Mouse (Mus musculus): Measurements from ENCODE around the gene Ctf2.
"Not testable (repeated sequence)": the region's sequence is repeated elsewhere in the genome, so short reads cannot be mapped to it uniquely, and the experiment has no call there.

Ctf2 gene

DNA sequence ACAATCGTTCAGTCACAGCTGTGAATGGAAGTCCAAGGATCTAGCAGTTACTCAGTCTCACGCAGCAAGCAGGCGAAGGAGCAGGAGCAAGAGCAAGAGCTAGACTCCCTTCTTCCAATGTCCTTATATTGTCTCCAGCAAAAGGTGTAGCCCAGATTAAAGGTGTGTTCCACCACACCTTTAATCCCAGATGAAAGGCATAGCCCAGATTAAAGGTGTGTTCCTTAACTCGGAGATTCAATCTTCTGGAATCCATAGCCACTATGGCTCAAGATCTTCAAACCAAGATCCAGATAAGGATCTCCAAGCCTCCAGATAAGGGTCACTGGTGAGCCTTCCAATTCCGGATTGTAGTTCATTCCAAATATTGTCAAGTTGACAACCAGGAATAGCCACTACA lies at the start of gene Ctf2:
Ctf2 (minus strand) TSS at position 101 of the 400 bp plus-strand sequence.
- DNase-seq (ENCODE audit: low read depth, low spot score) = not testable (repeated sequence)

DNA sequence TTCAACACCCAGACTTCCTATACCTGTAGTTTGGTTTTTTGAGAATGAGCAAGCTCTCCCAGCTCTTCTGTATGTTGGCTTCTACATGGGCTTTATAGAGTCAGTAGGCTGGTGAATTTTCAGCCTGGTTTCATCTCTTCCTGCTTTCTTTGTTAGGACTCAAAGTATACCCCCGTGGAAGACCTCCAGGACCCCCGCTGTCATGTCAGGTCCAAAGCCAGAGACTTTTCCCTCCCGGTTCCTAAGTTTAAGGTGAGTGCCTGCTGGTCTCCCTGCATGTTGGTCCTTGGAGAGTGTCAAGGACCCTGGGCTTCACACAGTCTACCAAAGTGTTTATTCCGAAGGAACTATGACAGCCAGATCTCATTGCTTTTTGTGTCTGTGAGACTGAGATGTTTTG lies 46.4 kb upstream of the Ctf2 start:
- no peak for DNase-seq (ENCODE audit: low read depth, low spot score)

DNA sequence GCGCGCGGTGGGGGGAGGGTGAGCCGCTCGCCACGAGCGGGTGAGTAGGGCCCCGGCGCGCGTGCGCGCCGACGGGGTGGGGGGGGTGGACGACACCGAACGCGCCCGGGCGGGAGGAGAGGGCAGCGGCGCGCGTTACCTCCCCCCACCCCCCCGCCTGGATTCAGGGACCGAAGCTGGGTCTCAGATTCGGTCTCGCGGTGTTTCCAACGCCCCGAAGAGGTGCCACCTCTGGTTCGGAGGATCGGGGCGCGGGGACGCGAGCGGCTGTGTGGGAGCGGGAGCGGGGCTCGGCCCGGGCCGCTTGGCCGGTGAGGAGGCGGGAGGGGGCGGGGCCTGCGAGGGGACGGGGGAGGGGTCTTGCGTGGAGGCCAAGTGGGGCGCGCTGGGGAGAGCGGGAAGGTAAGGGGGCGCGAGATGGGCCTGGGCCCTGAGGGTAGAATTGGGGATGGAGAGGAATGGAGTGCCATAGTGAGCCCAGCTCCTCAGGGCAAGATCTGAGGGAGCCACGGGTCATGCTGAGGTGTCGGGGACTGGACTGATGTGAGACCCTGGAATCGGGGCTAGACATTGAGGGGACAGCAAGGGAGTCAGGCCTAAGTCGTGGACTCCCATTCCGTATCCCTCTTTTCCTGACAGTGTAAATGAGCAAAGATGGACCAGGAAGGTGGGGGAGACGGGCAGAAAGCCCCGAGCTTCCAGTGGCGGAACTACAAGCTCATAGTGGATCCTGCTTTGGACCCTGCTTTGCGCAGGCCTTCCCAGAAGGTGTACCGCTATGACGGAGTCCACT lies 45.7 kb upstream of the Ctf2 start:
- DNase-seq (ENCODE audit: low read depth, low spot score) = peak; percentile 56

DNA sequence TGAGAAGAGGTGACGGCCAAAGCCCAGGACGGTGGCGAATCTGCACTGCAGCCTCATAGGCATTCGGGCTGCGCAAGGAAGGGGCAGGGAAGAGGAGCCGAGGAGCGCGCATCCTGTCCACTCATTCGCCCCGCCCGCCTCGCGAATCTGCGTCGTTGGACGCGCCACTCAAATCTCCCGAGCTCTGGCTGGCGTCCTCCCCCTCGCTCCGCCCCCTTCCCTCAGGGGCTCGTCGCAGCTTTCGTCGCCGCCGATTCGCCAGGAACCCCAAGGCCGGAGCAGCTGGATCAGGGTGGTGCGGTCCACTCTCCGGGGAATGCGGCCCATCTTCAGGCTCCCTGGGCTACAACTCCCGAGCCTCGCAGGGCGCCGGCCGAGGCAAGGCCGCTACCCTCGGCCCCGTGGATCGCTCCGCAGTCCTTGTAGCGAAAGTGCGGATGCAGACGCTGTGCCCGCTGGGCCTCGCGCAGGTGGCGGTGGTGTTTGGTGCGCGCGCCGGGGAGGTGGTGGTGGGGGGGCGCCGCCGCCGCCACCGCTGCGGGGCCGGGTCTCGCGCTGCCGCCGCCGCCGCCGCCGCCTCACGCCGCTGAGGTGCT lies 45.0 kb upstream of the Ctf2 start:
- DNase-seq (ENCODE audit: low read depth, low spot score) = peak; percentile 96

DNA sequence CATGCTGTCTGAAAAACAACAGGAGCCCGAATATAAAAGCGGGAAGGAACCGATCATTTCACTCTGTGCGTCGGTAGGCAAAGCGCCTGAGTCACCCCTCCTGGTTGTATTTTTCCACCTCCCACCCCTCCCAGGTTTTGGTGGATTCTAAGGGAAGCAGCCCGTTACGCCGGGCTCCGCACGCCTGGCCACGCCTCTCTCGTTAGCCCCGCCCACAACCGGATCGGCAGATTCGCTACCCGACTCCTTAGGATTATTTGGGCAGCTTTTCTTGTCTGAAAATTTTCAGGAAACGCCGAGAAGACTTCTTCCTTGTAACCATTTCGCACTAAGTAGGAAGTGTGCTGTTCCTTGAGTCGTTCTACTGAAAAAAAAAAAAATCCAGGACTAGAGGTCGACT lies 44.5 kb upstream of the Ctf2 start, which contains the start of gene Setd1a:
Setd1a (plus strand) TSS at position 245 of the 400 bp plus-strand sequence.
- peak; percentile 76 for DNase-seq (ENCODE audit: low read depth, low spot score)

DNA sequence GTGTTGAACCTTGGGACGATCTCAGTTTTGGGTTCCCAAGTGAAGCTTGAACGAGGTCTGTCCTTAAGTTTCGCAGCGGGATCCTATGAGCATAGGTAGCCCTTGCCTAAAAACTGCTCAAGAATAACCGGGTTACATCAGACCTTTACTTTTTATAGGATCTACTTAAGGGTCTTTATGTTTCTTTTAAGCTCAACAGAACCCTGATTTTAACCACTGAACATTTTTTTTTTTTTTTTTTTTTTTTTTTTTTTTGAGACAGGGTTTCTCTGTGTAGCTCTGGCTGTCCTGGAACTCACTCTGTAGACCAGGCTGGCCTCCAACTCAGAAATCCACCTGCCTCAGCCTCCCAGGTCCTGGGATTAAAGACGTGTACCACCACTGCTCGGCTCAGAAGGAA lies 43.9 kb upstream of the Ctf2 start:
- DNase-seq (ENCODE audit: low read depth, low spot score) = not testable (repeated sequence)

DNA sequence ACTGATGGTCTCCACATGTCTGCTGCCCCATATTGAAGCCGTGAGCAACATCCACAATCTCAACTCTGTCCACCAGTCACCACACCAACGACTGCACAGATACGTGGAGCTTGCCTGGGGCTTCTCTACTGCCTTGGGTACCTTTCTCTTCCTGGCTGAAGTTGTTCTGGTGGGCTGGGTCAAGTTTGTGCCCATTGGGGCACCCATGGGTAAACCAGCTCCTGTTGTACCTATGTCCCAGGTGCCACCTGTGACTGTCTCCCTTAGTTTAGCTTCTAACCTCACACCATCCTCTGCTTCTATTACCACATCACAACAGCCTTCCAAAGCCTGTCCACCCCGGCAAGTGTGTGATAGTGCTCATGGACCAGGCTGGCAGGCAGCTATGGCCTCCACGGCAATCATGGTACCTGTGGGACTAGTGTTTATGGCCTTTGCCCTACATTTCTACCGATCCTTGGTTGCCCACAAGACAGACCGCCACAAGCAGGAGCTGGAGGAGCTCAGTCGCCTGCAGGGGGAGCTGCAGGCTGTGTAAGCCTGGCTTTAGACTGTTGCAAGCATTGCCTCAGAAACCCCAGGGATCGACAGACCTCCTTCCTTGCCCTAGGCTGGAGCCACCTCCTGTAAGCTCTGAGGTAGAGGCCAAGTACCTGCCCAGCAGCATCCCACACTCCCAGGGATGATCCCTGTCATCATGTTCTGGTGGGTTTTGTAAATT lies 41.9 kb upstream of the Ctf2 start:
- DNase-seq (ENCODE audit: low read depth, low spot score) = peak; percentile 63

DNA sequence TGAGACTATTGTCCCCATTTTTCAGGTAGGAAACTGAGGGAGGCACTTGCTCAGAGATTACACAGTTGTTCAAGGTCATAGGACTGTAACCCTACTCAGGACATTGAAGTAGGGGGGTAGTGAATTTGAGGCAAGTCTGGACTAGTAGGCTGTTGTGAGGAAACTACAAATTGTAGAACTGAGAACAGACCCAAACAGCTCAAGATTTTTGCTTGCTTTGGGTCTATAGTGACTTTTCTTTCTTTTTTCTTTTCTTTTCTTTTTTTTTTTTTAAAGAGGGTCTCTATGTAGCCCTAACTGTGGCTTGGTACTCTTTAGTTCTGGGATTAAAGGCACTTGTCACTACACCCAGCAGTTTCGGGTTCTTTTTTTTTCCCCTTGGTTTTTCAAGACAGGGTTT lies 40.6 kb upstream of the Ctf2 start:
- no peak for DNase-seq (ENCODE audit: low read depth, low spot score)

DNA sequence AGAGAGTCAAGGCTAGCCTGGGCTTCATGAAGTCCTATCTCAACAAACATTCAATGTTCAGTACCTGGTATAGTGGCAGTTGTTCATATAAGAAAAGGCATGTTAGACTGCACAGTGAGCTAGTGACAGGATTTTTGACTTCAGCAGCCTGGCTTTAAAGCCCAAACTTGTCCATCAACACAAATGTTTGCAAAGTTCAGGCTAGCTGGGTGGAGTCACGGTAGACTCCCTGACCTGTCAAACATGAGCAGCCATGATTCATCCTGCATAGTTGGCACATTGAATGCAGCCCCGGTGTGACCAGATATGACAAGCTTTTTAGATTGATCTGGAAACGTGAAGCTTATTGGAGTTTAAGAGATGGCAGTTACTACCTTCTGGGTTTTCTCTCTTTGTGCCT lies 40.1 kb upstream of the Ctf2 start:
- no peak for DNase-seq (ENCODE audit: low read depth, low spot score)

DNA sequence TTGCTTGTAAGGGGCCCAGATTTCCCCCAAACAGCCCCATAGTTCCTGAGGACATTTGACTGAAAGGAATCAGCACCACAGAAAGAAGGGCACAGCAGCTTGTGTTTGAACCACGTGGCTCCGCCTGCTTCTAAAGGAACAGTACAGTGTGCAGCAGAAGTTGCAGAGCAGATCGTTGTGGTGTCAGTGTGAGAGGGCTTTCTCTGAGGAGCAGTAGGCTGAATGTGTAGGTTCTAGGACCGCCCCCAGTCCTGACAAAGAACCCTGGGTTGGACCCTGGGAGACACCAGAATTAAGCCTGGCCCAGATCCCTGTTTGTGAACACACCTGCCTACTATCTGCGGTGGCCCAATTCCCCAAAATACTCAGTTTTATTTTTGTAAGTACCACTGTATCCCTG lies 39.3 kb upstream of the Ctf2 start:
- no peak for DNase-seq (ENCODE audit: low read depth, low spot score)

DNA sequence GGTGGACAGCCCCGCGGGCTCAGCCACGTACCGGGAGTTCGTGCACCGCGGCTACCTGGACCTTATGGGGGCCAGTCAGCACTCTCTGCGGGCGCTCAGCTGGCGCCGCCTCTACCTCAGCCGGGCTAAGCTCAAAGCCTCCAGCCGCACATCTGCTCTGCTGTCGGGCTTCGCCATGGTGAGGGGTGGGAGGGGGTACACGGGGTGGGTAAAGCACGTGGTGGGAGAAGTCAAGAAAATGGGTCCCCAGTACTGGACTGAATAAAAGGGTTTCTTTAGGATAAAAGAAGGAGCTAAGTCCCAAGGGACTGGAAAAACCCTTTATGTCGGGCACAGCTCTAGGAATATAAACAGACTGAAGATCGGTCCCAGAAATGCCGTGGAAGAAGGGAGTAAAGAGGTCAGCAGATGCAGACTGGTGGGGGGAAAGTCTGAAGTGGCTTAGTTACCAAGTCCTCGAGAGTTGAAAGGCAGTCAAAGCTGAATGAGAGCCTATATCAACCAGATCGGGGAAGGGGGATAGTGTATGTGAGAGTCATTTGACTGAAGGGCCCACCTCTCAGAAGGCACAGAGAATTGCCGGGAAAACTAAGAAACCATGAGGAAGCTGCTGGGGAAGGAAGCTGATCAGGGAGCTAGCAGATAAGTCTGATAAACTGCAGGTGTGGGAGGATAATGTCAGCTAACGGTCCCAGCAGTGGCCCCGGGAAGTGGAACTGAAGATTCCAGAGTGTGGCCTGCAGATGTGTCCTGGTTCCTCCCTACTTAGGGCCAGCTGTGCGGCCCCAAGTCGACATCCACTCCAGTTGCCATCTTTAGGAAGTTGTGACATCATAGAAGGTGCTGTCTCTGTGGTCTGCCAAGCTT lies 38.3 kb upstream of the Ctf2 start:
- no peak for DNase-seq (ENCODE audit: low read depth, low spot score)

DNA sequence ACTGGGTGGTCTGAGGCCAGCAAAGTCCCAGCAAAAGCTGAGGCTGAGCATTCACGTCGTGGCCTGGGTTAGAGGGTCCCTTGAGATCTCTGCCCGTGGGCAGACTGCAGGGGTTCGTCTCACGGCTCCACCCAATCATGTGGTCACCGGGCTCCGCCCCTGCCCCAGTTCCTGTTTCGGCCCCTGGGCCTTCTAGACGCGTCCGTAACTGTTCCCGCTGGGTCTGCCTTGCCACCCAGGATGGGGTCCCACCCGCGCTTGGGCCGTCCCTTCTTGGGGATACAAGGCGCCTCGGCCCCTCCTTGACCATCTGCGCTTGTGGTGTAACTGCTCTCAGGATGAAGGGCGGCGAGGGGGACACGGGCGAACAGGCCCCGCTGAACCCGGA lies 37.7 kb upstream of the Ctf2 start, which contains the start of gene Orai3:
Orai3 (plus strand) TSS at position 165 of the 388 bp plus-strand sequence.
- DNase-seq (ENCODE audit: low read depth, low spot score) = peak; percentile 83

DNA sequence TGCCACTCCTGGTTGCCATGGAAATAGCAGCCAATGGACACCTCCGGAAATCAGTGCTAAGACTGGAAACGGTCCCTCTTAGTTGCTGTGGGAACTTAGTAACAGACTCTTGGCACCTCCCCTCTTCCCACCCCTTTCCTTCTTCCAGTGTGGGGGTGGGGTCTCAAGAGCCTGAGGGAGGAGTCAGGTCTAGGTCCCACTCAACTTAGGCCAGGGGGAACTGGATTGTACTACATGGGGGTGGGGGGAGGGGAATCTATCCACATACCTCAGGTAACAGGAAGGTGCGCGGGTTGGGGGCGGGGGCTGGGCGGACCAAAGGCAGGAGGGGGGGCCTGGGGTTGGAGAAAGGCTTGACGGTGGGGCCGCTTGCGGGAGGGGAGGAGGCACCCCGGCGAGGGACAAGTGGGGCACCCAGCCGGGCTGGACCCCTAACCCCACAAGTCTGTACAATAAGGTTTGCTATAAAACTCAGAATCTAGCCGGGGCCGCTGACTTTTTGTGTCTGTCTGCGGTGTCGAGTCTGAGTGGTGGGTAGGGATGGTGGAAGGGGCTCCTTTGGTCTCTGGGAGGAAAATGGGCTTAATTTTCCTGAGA lies 37.1 kb upstream of the Ctf2 start:
- DNase-seq (ENCODE audit: low read depth, low spot score) = peak; percentile 96

DNA sequence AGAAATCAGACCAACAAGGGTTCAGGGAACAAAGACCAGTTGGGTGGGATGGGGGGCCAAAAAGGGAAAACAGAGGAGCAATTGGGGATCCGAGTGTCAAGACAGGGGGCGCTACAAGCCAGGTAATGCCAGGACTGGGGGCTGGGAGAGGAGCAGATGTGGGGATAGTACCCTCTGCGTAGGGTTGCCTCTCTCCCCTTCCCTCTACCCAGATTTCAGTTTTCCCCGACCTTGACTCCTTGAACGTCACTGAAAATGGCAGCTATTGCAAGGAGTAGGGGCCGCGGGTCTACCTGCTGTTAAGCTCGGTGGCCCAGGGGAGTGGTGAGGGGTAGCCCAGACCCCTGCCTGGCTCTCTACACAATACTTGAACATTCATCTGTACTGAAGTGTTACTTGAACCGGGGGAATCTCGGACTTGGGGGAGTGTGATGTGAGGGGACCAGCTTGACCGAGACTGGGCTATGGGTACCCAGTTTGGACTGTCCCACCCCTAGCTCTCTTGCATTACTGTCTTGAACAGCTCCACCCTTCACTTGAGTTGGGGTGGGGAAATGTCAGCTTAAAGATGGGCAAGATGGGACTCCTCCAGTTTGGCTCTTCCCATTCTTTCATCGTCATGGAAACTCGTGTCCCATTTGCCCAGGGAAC lies 36.5 kb upstream of the Ctf2 start:
- DNase-seq (ENCODE audit: low read depth, low spot score) = no peak

DNA sequence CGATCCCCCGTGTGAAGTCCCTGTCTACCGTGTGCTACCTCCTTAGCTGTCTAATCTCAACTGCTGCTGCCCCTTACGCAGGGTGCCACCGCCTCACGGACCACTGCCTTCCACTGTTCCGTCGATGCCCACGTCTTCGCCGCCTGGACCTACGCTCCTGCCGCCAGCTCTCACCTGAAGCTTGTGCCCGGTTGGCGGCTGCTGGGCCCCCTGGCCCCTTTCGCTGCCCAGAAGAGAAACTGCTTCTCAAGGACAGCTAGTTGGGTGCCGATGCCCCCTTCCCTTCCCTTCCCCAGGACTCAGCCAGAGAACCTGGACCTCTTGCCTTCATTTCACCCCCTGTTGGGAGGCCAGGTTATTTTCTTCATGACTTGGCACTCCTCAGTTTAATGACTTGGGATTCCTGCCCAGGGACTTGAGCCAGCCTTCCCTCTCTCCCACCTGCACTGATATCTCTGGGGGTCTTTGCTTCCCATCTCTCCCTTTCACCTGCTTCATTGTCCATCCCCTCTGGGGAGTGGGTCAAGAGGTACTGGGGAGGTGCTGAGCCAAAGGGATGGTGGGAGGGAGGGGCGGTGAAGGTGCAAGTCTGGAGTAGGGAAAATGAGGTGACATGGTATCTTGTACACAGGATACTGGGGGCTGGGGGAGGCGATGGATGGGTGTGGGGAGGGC lies 35.8 kb upstream of the Ctf2 start:
- DNase-seq (ENCODE audit: low read depth, low spot score) = no peak

DNA sequence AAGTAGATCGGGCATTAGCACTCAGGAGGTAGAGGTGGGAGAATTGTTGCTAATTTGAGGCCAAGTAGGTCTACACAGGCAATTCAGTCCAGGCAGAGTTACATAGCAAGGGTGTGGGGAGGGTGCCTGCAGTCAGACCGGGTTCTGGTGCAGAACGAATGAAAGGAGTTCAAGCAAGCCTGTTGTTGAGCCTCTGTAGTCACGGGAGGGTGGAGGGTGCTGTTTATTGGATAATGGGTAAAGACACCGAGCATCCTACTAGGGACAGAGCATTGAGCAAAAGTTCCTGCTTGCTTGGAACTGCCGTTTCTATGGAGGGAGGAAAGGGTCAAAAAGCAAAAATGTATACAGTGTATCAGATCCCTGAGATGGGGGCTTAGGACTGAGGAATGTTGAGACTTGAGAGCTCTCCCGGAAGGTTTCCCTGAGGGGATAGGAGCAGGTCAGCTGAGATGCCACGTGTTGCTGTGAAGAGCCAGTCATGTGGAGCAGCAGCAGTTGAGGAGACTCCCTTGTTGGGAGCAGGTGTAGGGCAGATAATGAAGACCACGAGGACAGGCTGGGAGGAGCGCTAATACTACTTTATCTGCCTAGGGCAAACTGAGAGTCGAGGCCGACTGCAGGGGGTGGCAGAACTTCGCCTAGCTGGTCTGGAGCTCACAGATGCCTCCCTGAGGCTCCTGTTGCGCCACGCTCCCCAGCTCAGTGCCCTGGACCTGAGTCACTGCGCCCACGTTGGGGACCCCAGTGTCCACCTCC lies 35.1 kb upstream of the Ctf2 start:
- no peak for DNase-seq (ENCODE audit: low read depth, low spot score)

DNA sequence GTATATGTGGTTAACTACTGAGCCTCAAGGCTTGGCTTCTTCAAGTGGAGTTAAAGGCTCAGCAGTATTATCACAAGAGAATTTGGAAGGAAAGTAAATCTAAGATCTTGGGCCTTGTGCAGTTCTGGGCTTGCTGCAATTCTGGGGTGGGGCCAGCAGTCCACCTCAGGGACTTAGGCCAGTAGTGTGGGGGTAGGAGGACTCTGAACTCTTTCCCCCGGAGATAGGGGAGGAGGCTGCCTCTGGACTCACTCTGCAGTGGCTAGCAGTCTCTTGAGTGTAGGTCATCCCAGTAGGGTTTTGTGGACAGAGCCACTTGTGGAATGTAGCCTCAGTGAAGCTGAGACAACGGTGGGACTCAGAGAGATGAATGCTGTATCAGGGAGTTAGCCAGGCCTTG lies 33.8 kb upstream of the Ctf2 start:
- DNase-seq (ENCODE audit: low read depth, low spot score) = no peak

DNA sequence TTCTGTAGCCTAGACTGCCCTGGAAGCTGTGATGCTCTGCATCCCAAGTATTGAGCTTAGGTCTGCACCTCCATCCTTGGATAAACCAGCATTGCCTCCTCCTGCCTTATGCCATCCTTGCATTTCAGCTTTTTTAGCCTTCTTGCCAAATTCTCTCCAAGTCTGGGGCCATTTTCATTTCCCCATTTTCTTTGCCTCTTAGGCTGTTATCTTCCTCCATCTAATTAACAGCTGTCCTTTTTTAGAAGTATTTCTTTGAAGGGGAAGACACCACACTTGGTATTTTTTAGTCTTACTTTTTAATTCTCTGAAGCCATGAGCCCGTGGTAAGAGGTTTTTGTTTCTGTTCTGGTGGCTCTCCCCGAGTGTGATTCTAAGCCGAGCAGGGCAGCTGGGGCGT lies 31.7 kb upstream of the Ctf2 start:
- no peak for DNase-seq (ENCODE audit: low read depth, low spot score)

DNA sequence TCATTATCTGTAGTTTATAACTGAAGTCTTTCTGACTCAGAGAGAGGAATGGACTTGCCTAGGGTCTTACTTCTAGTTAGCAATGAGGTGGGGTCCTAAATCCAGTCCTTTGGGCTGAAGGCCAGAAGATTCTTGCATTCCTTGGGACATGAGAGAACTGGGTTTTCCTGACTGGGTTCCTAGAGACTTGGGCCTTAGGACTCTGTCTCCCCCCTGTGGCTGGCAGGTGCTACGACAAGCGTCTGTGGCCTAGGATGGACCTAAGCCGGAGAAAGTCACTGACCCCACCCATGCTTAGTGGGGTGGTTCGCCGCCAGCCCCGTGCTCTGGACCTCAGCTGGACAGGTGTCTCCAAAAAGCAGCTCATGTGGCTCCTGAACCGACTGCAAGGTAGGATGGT lies 29.1 kb upstream of the Ctf2 start:
- DNase-seq (ENCODE audit: low read depth, low spot score) = no peak

Data from skeletal muscle tissue, adult 2 months (tissue).